ENCODE assay signal across 10 mouse cellular contexts in the genomic region with DNA sequence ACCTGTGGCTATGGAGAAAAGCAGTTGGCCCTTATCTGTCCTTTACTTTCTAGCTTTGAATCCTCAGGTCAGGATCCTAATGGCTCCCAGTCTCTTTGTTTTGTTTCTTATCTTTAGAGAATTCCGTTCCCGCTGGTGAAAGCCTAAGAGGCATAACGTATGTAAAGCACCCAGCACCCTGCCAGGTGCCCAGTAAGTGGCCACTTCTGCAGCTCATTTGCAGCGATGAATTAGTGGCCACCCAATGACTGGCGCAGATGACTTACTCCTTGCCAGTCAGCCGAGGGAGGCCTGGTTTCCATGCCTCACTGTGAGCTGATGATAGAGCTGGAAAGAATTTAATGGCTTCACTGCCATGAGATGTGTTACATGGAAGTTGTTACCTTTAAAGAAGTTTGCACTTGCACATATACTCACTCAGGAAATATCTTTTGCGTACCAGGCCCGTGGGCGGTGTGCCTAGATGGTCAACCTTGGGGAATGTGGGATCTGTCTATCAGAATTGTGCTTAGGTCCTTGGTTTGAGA. TPM values are rescaled to one million over a fixed set of nuclear protein-coding genes. Genes with fewer than 3 reads are reported as not detected.
A peak's percentile ranks its signal among the peaks of the same experiment; 100 is the strongest.
DNase-seq lines count a peak whose midpoint lies in the region; ATAC-seq and TF ChIP-seq lines count a peak whose summit lies in the region.
"Had no signal": no experiment of that assay in that cellular context is flagged by ENCODE, and none has a peak within 500 bp of the region (broad histone marks: within the 10 kb centered on the region; RNA-seq: fewer than 3 reads in every experiment).

No protein-coding gene starts in this region.

- intact Hi-C loops in gastrocnemius, adult 2 months (cut with DNase I): loop anchor here (5.0 kb wide), 1 partner anchor 37 kb away; no protein-coding TSS in a partner anchor

- H3K27me3 ChIP-seq in hindbrain, embryonic 15.5 days: no peaks in the 10 kb centered on the region
- H3K27me3 ChIP-seq in hindbrain, embryonic 14.5 days (ENCODE audit: control insufficient read depth, insufficient read depth, low read length): no peaks in the 10 kb centered on the region

- H3K4me2 ChIP-seq in hindbrain, embryonic 15.5 days: no peak overlapping the region
- H3K4me2 ChIP-seq in hindbrain, embryonic 14.5 days (replicated peaks): no peak overlapping the region

- peak overlapping the region; percentile 84; the same call in 1 of the 2 replicates for H3K27ac ChIP-seq in gastrocnemius, adult 2 months
- 0 out of 2 replicates have a peak overlapping the region, but pooled peaks have one; percentile 22 for H3K27ac ChIP-seq in hindbrain, embryonic 15.5 days (replicated peaks)
- no peak overlapping the region; the same call in 1 of the 2 replicates for H3K27ac ChIP-seq in hindbrain, embryonic 14.5 days
- H3K27ac ChIP-seq: embryonic facial prominence, embryonic 10.5 days; macrophage had no signal

- H3K4me1 ChIP-seq in hindbrain, embryonic 15.5 days (replicated peaks): peaks cover 46% of the 10 kb centered on the region
- H3K4me1 ChIP-seq in hindbrain, embryonic 14.5 days (replicated peaks; ENCODE audit: control insufficient read depth, insufficient read depth, low read length): peaks cover 47% of the 10 kb centered on the region

- no peaks in the 10 kb centered on the region for H3K36me3 ChIP-seq in hindbrain, embryonic 15.5 days
- no peaks in the 10 kb centered on the region; the same call in 1 of the 2 replicates for H3K36me3 ChIP-seq in hindbrain, embryonic 14.5 days (replicated peaks; ENCODE audit: control insufficient read depth, insufficient read depth)

- H3K9ac ChIP-seq in hindbrain, embryonic 15.5 days: no peak overlapping the region
- H3K9ac ChIP-seq in hindbrain, embryonic 14.5 days: no peak overlapping the region

- no peak for ATAC-seq in hindbrain, embryonic 15.5 days (ENCODE audit: low FRiP score, low read depth)
- no peak for ATAC-seq in hindbrain, embryonic 14.5 days (ENCODE audit: low FRiP score)

- H3K4me3 ChIP-seq in gastrocnemius, adult 2 months: no peak overlapping the region
- H3K4me3 ChIP-seq in hindbrain, embryonic 15.5 days: no peak overlapping the region
- no peak overlapping the region for H3K4me3 ChIP-seq in hindbrain, embryonic 14.5 days (replicated peaks; ENCODE audit: low read length)

- no peaks in the 10 kb centered on the region for H3K9me3 ChIP-seq in hindbrain, embryonic 15.5 days
- H3K9me3 ChIP-seq in hindbrain, embryonic 14.5 days (ENCODE audit: control insufficient read depth, low read length): no peaks in the 10 kb centered on the region
- H3K9me3 ChIP-seq: embryonic facial prominence, embryonic 10.5 days had no signal

- no peak for DNase-seq in gastrocnemius, adult 2 months
- DNase-seq in gastrocnemius, postnatal 4 days (ENCODE audit: low spot score in 2 of 2): no peak
- no peak for DNase-seq in hindbrain, embryonic 14.5 days (ENCODE audit: low spot score)
- DNase-seq in lung, adult 18-20 months: peak; percentile 61 to 63
- DNase-seq in lung, postnatal 25 days (ENCODE audit: low spot score): peak; percentile 56
- DNase-seq in c-Kit-positive CD71-positive TER-119-positive erythroid progenitor cells, embryonic 14.5 days (ENCODE audit: low spot score): no peak
- DNase-seq: cerebellum, postnatal 14 days had no signal

- WGBS in hindbrain, embryonic 15.5 days: 68% methylated on average over 9 of the region's 9 CpGs
- WGBS in hindbrain, embryonic 14.5 days: 66% methylated on average over 9 of the region's 9 CpGs

- no peak for TF ChIP-seq CTCF in gastrocnemius, adult 2 months (IDR thresholded peaks at IDR 0.05)

RNA-seq across cellular contexts. Expression of a gene that starts 20.4 kb away (rescaled TPM):
- total RNA-seq in gastrocnemius, adult 2 months (2021): 10 to 100 TPM; 20.9 to 27.4 TPM
- total RNA-seq in gastrocnemius, postnatal 4 days (2021): 10 to 100 TPM; 44.3 to 46.1 TPM
- 9.6 and 10.7 TPM in 2 replicates for polyA plus RNA-seq in hindbrain, embryonic 15.5 days (2015; fragmentation: Nextera tagmentation; extraction: Ambion mirVana)
- polyA plus RNA-seq in hindbrain, embryonic 14.5 days (2014; fragmentation: Nextera tagmentation; extraction: Ambion mirVana): 12.9 and 13.8 TPM in 2 replicates

Comparison
In these comparisons a context has a peak if more than half of its experiments do, and no peak if none do; other contexts are left out.
1. DNase-seq: peak in lung, adult 18-20 months (2 of 2) and lung, postnatal 25 days (single experiment); none in gastrocnemius, adult 2 months (single experiment), gastrocnemius, postnatal 4 days (0 of 2), hindbrain, embryonic 14.5 days (single experiment) and c-Kit-positive CD71-positive TER-119-positive erythroid progenitor cells, embryonic 14.5 days (single experiment).